Mouse (Mus musculus): ENCODE results near the gene Lsm10. TPM values are rescaled to one million over a fixed set of nuclear protein-coding genes. Genes with fewer than 3 reads are reported as not detected.

The Lsm10 gene
- total RNA-seq, 2 experiments from 2014 or later, result 18.2 to 23.2 TPM

- DNase-seq, result no peak
These were observed 22.2 kb downstream of the Lsm10 start for GRCm38 (mm10) chr4:126118651-126119050.

- DNase-seq, result no peak
These were observed 22.6 kb downstream of the Lsm10 start for GRCm38 (mm10) chr4:126119051-126119450.

DNA sequence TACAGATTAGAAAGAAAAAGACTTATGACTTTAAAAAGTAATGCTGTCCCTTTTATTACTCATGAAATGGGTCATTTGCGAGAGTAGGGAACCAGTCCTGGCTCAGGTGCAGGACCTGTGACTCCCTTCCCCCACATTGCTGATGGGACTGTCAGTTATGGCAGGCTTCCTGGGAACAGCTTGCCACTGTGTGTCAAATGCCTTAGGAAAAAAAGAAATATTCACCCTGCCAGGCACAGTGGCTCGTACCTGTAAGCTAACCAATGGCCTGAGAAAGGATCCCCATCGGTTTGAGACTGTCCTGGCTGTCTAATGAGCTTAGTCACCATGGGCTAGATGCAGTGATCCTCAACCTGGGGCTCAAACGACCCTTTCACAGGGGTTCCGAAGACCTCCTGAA is 23.6 kb downstream of the Lsm10 start:
- DNase-seq, result no peak

DNA sequence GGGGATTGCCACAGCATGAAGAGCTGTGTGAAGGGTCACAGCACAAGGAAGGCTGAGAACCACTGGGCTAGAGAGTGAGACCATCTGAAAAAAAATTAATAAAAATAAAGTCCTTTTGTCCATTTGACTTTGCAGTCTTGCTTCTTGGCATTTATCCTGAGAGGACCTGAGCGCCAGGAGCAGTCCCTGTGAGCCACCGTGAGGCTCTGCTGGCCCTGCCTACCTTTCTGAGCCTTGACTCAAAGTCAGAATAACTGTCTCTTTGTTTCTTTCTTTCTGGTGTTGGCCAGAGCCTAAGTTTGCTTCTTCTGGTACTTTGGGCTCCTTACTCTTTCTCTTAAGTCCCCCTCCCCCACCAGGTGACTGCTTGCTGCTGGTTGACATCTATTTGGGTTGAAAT is 24.1 kb downstream of the Lsm10 start:
- DNase-seq, result peak; percentile 38

DNA sequence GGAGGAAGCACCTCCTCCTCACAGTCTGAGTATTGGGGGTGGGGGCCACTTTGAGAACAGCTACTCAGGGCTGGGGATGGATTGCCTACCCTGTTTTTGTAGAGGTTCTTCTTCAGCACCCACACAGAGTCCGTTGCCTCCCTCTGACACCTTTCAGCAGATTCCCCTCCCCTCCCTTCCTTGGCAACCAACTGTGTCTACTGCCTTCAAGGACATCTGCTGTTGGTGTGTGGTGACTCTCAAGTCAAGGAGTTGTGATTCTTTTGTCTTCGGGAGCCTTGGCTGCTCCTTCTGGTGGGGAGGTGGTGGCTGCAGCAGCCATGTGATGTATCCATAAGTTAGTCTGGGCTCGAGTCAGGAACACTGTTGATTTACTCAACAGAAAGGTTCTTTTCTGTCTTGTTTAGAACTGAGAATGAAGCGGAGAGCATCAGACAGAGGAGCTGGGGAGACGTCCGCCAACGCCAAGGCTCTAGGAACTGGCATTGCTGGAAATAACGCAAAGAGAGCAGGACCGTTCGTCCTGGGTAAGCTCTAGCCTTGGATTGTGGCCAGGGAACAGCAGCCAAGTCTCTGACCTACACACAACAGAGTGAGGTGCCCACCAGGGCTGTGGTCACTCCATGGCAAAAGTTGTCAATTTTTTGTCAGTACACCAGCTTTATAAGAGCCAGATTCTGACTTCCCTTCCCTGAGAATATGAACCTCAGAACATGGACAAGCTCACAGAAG is 27.1 kb downstream of the Lsm10 start:
- DNase-seq, result peak; percentile 63

DNA sequence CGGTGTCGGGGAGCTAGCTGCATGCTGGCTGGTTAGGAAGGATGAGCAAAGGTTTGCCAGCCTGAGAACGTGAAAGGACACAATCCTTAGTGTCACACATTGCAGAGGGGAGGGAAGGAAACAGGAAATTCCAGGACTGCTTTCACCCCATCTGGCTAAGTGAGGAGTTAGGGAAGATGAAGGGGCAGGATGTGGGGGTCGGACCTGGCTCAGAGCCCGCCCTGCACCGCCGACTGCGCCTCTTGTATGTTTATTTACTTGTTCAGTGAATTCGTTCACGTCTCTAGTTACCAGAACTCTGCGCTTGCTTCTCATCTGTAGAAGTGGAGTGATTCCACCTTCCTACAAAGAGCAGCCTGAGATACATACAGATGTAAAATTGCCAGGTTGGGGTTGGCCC is 34.1 kb downstream of the Lsm10 start:
- no peak for DNase-seq

DNA sequence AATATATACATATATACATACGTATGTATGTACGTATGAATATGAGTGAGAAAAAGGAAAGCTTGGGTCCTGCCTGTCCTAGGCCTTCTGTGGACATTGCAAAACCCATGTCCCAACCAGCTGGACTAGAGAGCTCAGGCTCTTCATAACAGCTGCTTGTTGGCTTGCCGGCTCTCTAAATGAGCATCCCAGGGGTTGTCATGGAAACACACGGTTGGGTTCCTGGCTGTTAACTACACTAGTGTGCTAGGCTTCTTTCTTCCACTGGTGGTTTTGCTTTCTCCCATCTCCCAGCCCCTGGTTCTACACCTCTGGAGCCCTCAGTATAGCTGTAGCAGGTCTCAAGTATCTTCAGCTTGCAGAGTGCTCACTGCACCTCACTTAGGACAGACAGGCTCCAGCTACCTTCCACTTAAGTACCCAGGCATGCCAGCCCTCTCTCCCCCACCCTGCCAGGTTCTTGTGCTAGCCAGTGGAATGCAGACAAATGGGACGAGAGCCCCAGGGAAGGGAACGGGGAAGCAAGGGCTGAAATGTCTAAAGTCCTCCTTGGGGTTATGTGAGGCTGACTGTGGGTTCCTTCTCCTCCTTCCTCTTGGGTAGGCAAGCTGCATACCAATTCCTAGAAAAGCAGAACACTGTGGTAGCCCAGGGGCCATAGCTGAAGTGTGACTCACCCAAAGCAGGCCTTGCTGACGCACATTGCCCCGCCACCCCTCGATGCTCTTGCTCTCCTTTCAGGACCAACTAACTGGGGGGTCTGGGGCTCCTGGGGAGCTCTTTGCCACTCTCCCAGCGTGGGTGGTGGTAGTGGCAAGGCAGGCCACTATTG is 35.1 kb downstream of the Lsm10 start:
- DNase-seq, result peak; percentile 56

- no peak for DNase-seq
These were observed 36.3 kb downstream of the Lsm10 start for GRCm38 (mm10) chr4:126132636-126133264.

DNA sequence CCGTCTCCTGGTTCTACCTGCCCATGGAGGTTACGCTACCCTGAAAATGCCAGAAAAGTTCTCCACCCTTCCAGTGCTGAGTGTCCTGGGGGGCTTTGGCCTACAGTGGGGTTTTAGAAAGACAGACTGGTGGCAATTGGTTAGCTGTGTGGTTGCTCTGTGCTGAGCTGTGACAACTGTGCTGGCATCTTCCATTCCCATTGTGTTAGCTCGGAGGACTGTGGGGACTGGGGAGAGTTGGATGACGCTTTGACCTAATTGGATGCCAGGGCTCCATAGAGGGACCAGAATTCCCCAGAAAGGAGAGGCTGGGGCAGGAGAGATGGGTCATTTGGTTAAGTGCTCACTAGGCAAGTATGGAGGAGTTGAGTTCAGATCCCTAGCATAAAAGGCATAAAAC is 37.8 kb downstream of the Lsm10 start:
- DNase-seq, result no peak

DNA sequence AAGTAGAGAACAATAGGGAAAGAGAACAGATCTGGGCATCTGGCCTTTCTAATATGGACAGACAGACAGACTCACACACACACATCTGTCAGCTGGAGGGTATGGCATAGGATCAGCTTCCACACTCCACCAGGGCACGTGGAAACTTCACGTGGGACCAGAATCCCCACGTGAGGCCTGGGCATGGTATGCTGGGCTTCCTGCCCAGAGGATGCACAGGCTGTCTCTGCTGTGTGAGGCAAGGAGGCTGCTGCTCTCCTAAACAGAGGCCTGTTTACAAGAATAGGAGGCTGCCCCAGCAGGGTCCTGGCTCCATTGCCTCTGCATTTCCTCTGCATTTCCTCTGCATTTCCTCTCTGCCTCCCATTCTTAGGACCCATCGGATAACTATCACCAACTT is 38.2 kb downstream of the Lsm10 start:
- DNase-seq, result no peak

GRCm38 (mm10) chr4:126137773-126138172 is 41.4 kb downstream of the Lsm10 start:
- no peak for DNase-seq

- no peak for DNase-seq
These were observed 44.6 kb downstream of the Lsm10 start for GRCm38 (mm10) chr4:126141021-126141420.

DNA sequence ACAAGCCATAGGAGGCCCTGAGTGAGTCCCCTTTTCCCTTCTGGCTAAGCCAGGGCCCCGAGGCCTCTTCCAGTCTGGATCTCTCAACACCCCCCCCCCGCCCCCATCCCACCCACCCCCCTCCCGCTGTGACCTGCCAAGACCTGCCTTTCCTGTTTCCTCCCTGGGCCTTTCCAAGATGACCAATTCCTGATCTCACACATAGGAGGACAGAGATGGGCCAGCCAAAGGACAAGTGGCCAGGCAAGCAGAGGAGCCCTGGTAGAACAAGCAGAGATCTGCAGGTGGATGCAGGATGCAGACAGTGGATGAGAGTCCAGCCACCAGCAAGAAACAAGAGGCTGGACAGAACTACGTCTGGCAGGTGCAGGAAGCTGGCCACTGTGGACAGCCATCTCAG is 49.0 kb downstream of the Lsm10 start:
- no peak for DNase-seq

DNA sequence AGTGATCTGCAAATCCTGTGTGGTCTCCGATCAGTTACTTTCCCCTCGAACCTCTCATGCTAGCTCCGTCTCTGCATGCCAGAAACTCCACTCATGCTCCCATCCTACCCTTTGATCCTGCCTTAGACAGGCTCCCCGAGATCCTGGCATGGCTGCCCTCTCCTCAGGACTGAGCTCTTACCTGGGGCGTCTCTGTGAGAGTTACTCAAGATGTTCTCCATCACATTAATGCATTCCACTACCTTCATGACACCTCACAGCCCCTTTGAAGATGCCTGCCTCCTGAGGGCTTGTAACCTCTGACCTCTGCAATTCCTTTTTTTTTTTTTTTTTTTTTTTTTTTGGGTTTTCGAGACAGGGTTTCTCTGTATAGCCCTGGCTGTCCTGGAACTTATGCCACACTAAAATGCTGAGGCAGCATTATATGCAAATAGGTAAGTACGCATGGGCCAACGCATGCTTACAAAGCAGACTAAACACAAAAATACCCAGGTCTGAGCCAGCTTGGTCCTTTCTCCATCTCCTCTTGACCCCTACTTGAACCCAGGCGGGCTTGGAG is 50.6 kb downstream of the Lsm10 start:
- DNase-seq, result no peak

GRCm38 (mm10) chr4:126147533-126148160 is 51.2 kb downstream of the Lsm10 start, which contains the start of gene Eva1b:
Gene Eva1b (plus strand): TSS chr4:126147744.
- DNase-seq, result peak; percentile 65

Other genes with a start within 250 kb of the Lsm10 start
- gene Csf3r, start 72.1 kb upstream of the Lsm10 start, total RNA-seq (2021), result 1 to 10 TPM; 1.4 to 1.9 TPM
- 10 to 100 TPM; 72.3 to 78.8 TPM for gene Mrps15, start 49.7 kb upstream of the Lsm10 start, total RNA-seq (2021)
- gene Oscp1, start 38.1 kb upstream of the Lsm10 start, total RNA-seq (2021), result 10 to 100 TPM in 1 of 2 experiments, 1 to 10 TPM in 1; 8.2 to 11.2 TPM
- 10 to 100 TPM; 48.4 to 53.0 TPM for gene Stk40, start 7.3 kb downstream of the Lsm10 start, total RNA-seq (2021)
- 10 to 100 TPM; 36.3 to 41.2 TPM for gene Eva1b, start 51.1 kb downstream of the Lsm10 start, total RNA-seq (2021)
- gene Sh3d21, start 66.9 kb downstream of the Lsm10 start, total RNA-seq (2021), result 1 to 10 TPM; 3.3 to 3.9 TPM
- gene Thrap3, start 106.1 kb downstream of the Lsm10 start, total RNA-seq (2021), result 100 to 1,000 TPM; 177 to 229 TPM
- 10 to 100 TPM; 60.4 to 72.7 TPM for gene Map7d1, start 159.7 kb downstream of the Lsm10 start, total RNA-seq (2021)
- 10 to 100 TPM; 73.1 to 74.8 TPM for gene Trappc3, start 165.7 kb downstream of the Lsm10 start, total RNA-seq (2021)
- gene Col8a2, start 190.2 kb downstream of the Lsm10 start, total RNA-seq (2021), result 1 to 10 TPM; 5.5 to 5.6 TPM
- 10 to 100 TPM; 34.0 to 34.9 TPM for gene Adprhl2, start 225.1 kb downstream of the Lsm10 start, total RNA-seq (2021)
- gene Tekt2, start 229.1 kb downstream of the Lsm10 start, total RNA-seq (2021), result 1 to 10 TPM in 1 of 2 experiments, under 1 TPM in 1; 0.57 to 2.8 TPM